16 mouse cellular contexts compared by ENCODE assay signal in genomic region chr10:95260420-95260819, GRCm38 (mm10).
DNase-seq lines count a peak whose midpoint lies in the region; ATAC-seq and TF ChIP-seq lines count a peak whose summit lies in the region.
"Had no signal": no experiment of that assay in that cellular context is flagged by ENCODE, and none has a peak within 500 bp of the region (broad histone marks: within the 10 kb centered on the region; RNA-seq: fewer than 3 reads in every experiment).

No protein-coding gene starts in this region.

- no peaks in the 10 kb centered on the region for H3K36me3 ChIP-seq in liver, adult 2 months (ENCODE audit: control insufficient read depth, insufficient read depth, low read length)
- no peaks in the 10 kb centered on the region for H3K36me3 ChIP-seq in liver, embryonic 12.5 days
- H3K36me3 ChIP-seq: embryonic facial prominence, embryonic 13.5 days had no signal

- no peak overlapping the region for H3K9ac ChIP-seq in liver, adult 2 months (ENCODE audit: low read depth, low read length)
- H3K9ac ChIP-seq in liver, embryonic 12.5 days: no peak overlapping the region
- H3K9ac ChIP-seq: embryonic facial prominence, embryonic 13.5 days; forebrain, postnatal 0 days had no signal

- H3K27ac ChIP-seq in liver, adult 2 months (replicated peaks; ENCODE audit: insufficient read depth, low read depth, low read length): peak overlapping the region; percentile 66
- no peak overlapping the region for H3K27ac ChIP-seq in liver, embryonic 12.5 days
- H3K27ac ChIP-seq: embryonic facial prominence, embryonic 13.5 days; kidney, postnatal 0 days had no signal

- no peak for TF ChIP-seq CTCF in liver, adult 2 months (IDR thresholded peaks at IDR 0.05; ENCODE audit: low read depth, low read length)

- H3K4me1 ChIP-seq in liver, adult 2 months (ENCODE audit: control insufficient read depth, insufficient read depth, low read length): peaks cover 14% of the 10 kb centered on the region
- peaks cover 21% of the 10 kb centered on the region for H3K4me1 ChIP-seq in liver, embryonic 12.5 days

- WGBS in liver, adult 2 months: 6% methylated on average over 3 of the region's 3 CpGs
- WGBS in liver, embryonic 12.5 days (ENCODE audit: insufficient replicate concordance): 86% methylated on average over 3 of the region's 3 CpGs

- no peak for TF ChIP-seq POLR2A in liver, adult 2 months (IDR thresholded peaks at IDR 0.05; ENCODE audit: extremely low read depth, insufficient read depth, low read length)

- no peaks in the 10 kb centered on the region for H3K27me3 ChIP-seq in liver, adult 2 months (ENCODE audit: control insufficient read depth, insufficient read depth, low read length)
- H3K27me3 ChIP-seq in liver, embryonic 12.5 days (replicated peaks): peaks cover 28% of the 10 kb centered on the region

- ATAC-seq in liver, embryonic 12.5 days: no peak
- ATAC-seq: forebrain, postnatal 0 days had no signal

- H3K79me2 ChIP-seq in liver, adult 2 months (ENCODE audit: control insufficient read depth, insufficient read depth, low read length): peaks cover 7% of the 10 kb centered on the region; the same call in 1 of the 2 replicates

- no peak overlapping the region for H3K4me3 ChIP-seq in liver, adult 2 months (ENCODE audit: insufficient read depth, low read depth, low read length)
- no peak overlapping the region for H3K4me3 ChIP-seq in liver, embryonic 12.5 days
- H3K4me3 ChIP-seq: embryonic facial prominence, embryonic 13.5 days; megakaryocyte, embryonic 14.5 days; myocyte had no signal

- H3K9me3 ChIP-seq in liver, embryonic 12.5 days (replicated peaks): no peaks in the 10 kb centered on the region
- H3K9me3 ChIP-seq: embryonic facial prominence, embryonic 13.5 days; megakaryocyte, embryonic 14.5 days had no signal

- peak; percentile 81 for DNase-seq in liver, adult 2 months (ENCODE audit: extremely low read depth, low read depth, low spot score)
- peak; percentile 29 for DNase-seq in adrenal gland, postnatal 25 days
- peak; percentile 77 for DNase-seq in heart, adult 8-10 months (ENCODE audit: low spot score)
- DNase-seq in kidney, postnatal 25 days: peak; percentile 63 to 80
- no peak for DNase-seq in retina, postnatal 1 day
- no peak for DNase-seq in right cerebral cortex, postnatal 10 days (ENCODE audit: low spot score in 2 of 2)
- no peak for DNase-seq in thymus, postnatal 0 days (ENCODE audit: low spot score)
- DNase-seq: cerebellum, adult 8-10 months; forebrain, postnatal 0 days; liver; thymus, postnatal 4 days had no signal

- H3K4me2 ChIP-seq in liver, embryonic 12.5 days: no peak overlapping the region
- H3K4me2 ChIP-seq: embryonic facial prominence, embryonic 13.5 days had no signal

Comparison
In these comparisons a context has a peak if more than half of its experiments do, and no peak if none do; other contexts are left out.
1. DNase-seq: peak in liver, adult 2 months (single experiment), adrenal gland, postnatal 25 days (single experiment), heart, adult 8-10 months (single experiment) and kidney, postnatal 25 days (2 of 2); none in retina, postnatal 1 day (single experiment), right cerebral cortex, postnatal 10 days (0 of 2) and thymus, postnatal 0 days (single experiment).